Mouse (Mus musculus): ENCODE data around the gene Naa30.
"Not testable (repeated sequence)": the region's sequence is repeated elsewhere in the genome, so short reads cannot be mapped to it uniquely, and the experiment has no call there.

Gene Naa30

DNA sequence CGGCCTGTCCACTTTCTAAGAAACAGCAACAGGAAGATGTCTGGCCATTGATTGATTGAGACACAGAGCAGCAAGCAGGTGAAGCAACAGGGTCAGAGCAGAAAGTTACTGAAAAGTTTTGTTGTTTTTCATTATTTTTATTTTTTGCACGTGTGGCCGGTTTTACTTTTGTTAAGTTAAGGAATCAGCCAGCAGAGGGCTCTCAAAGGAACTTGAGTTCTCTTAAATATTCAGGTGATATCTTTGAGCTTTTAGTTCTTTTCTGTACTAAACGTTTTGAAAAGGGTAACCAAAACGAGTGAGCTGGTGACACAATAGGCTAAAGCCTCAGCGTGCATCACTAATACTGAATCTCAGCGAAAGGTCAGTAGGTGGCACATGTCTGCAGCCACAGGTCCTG lies 46.7 kb downstream of the Naa30 start:
- H3K9me3 ChIP-seq (ENCODE audit: low read length) = no peaks in the 10 kb centered on the region
- TF ChIP-seq POU5F1 (IDR thresholded peaks at IDR 0.05; ENCODE audit: borderline replicate concordance, low read length) = no peak
- TF ChIP-seq CTCF (conservative IDR thresholded peaks at IDR 0.05; ENCODE audit: low read length) = no peak
- TF ChIP-seq NANOG (IDR thresholded peaks at IDR 0.05; ENCODE audit: borderline replicate concordance, low read length) = no peak
- H3K4me3 ChIP-seq (replicated peaks; ENCODE audit: low read length) = no peak overlapping the region
- H3K27me3 ChIP-seq (ENCODE audit: insufficient read depth, low read length) = no peaks in the 10 kb centered on the region
- no peaks in the 10 kb centered on the region for H3K4me1 ChIP-seq (replicated peaks; ENCODE audit: low read depth, low read length)
- H3K36me3 ChIP-seq (ENCODE audit: insufficient read depth, low read length) = no peaks in the 10 kb centered on the region

DNA sequence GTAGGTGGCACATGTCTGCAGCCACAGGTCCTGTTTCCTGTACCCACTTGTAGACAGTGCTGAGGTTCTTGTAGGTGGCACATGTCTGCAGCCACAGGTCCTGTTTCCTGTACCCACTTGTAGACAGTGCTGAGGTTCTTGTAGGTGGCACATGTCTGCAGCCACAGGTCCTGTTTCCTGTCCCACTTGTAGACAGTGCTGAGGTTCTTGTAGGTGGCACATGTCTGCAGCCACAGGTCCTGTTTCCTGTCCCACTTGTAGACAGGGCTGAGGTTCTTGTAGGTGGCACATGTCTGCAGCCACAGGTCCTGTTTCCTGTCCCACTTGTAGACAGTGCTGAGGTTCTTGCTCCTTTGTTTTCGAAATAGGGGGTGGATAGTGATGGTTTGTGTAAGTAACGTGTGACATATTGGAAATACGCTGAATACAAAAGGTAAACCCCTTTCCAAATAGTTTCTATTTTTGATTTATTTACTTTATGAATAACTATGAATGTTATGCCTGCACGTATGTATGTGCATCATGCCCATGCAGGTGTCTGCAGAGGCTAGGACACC lies 47.5 kb downstream of the Naa30 start:
- H3K9me3 ChIP-seq (ENCODE audit: low read length) = not testable (repeated sequence)

DNA sequence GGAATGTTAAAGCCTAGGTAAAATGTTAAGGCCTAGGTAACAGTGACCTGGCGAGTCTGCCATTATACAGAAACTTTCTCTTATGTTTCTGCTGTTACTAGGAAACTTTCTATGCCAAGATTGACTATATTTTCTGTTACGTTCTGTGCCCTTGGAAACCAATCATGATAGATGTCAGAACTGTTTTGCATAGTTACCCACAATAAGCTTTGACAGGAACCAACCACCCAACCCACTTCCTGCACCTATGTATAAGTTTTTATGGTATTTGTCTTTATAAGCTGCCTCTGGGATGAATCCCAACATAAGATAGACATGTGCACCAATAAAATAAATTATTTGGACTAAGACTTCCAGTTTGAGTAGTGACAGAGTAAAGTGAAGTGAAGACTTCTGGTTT lies 49.7 kb downstream of the Naa30 start:
- Histone ChIP-seq H3K4me3 (replicated peaks; ENCODE audit: low read length) (no peak overlapping the region), H3K9me3 (ENCODE audit: low read length) (no peaks in the 10 kb centered on the region), H3K4me1 (replicated peaks; ENCODE audit: low read depth, low read length) (no peaks in the 10 kb centered on the region), H3K27me3 (ENCODE audit: insufficient read depth, low read length) (no peaks in the 10 kb centered on the region), H3K36me3 (ENCODE audit: insufficient read depth, low read length) (no peaks in the 10 kb centered on the region)
- TF ChIP-seq CTCF (conservative IDR thresholded peaks at IDR 0.05; ENCODE audit: low read length) (no peak), POU5F1 (IDR thresholded peaks at IDR 0.05; ENCODE audit: borderline replicate concordance, low read length) (no peak), NANOG (IDR thresholded peaks at IDR 0.05; ENCODE audit: borderline replicate concordance, low read length) (no peak)

More for the DNA sequence above, 47.5 kb downstream of the Naa30 start:
- H3K36me3 ChIP-seq (ENCODE audit: insufficient read depth, low read length); H3K27me3 ChIP-seq (ENCODE audit: insufficient read depth, low read length); H3K4me1 ChIP-seq (replicated peaks; ENCODE audit: low read depth, low read length); H3K4me3 ChIP-seq (replicated peaks; ENCODE audit: low read length): not testable (repeated sequence)

DNA sequence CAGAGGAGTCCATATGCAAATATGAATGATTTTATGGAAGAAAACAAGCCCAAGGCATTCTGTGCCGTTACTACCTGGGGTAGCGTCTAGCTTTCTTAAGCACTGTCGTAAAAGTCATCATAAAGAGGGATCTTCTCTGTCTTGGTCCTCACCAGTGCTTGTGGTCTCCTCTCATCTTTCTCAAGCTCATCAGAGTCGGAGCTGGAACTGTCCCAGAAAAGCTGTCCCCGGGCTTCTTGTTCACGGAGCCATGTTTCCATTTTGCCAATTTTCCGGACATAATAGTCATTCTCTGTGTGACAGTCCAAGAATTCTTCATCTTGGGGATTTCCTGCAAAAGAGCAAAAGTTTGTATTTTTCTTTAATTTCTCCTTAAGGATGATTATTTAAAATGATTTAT lies 54.4 kb downstream of the Naa30 start:
- Histone ChIP-seq H3K9me3 (ENCODE audit: low read length) (no peaks in the 10 kb centered on the region), H3K27me3 (ENCODE audit: insufficient read depth, low read length) (no peaks in the 10 kb centered on the region), H3K4me1 (replicated peaks; ENCODE audit: low read depth, low read length) (no peaks in the 10 kb centered on the region), H3K4me3 (replicated peaks; ENCODE audit: low read length) (no peak overlapping the region), H3K36me3 (ENCODE audit: insufficient read depth, low read length) (no peaks in the 10 kb centered on the region)
- TF ChIP-seq NANOG (IDR thresholded peaks at IDR 0.05; ENCODE audit: borderline replicate concordance, low read length) = no peak
- TF ChIP-seq POU5F1 (IDR thresholded peaks at IDR 0.05; ENCODE audit: borderline replicate concordance, low read length) = no peak
- no peak for TF ChIP-seq CTCF (conservative IDR thresholded peaks at IDR 0.05; ENCODE audit: low read length)

DNA sequence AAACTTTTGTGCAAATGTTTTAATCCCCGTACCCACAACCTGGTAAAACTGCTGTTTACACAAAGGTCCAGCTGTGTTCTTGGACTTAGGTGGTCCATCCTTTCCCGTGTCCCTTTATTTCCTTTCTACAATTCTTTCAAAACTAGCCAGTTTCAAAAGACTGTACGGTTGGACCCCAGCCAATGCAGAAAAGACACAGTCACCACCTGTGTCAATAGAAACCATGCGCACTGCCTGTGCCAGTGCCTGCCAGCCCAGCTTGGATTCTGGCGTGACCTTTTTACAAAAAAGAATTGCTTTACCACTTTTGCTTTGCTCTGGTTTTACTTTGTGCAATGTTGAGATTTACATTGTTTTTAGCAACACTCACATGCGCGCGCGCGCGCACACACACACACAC lies 55.0 kb downstream of the Naa30 start:
- Histone ChIP-seq H3K9me3 (ENCODE audit: low read length) (no peaks in the 10 kb centered on the region), H3K4me3 (replicated peaks; ENCODE audit: low read length) (no peak overlapping the region), H3K4me1 (replicated peaks; ENCODE audit: low read depth, low read length) (no peaks in the 10 kb centered on the region), H3K27me3 (ENCODE audit: insufficient read depth, low read length) (no peaks in the 10 kb centered on the region), H3K36me3 (ENCODE audit: insufficient read depth, low read length) (no peaks in the 10 kb centered on the region)
- no peak for TF ChIP-seq NANOG (IDR thresholded peaks at IDR 0.05; ENCODE audit: borderline replicate concordance, low read length)
- TF ChIP-seq POU5F1 (IDR thresholded peaks at IDR 0.05; ENCODE audit: borderline replicate concordance, low read length) = no peak
- no peak for TF ChIP-seq CTCF (conservative IDR thresholded peaks at IDR 0.05; ENCODE audit: low read length)

DNA sequence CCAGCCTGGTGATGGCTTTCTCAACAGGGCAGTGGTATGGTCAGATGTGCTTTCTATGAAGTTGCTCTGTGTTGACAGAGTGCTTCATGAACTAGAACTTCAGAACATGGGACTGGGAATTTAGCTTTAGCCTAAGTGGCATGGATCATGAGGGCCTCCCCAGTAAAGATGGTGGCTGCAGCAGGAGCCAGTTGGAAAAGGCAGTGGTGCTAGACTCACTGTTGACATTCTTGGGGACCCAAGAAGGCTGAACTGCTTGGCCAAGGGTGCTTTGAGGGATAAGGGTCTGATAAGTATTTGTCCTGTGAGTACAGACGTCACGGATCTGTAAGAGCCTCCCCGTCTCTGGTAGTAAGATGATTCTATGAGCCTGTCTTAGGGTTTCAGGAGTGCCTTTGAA lies 59.8 kb downstream of the Naa30 start:
- Histone ChIP-seq H3K9me3 (ENCODE audit: low read length) (no peaks in the 10 kb centered on the region), H3K27me3 (ENCODE audit: insufficient read depth, low read length) (no peaks in the 10 kb centered on the region), H3K4me1 (replicated peaks; ENCODE audit: low read depth, low read length) (peaks cover 12% of the 10 kb centered on the region), H3K36me3 (ENCODE audit: insufficient read depth, low read length) (no peaks in the 10 kb centered on the region), H3K4me3 (replicated peaks; ENCODE audit: low read length) (no peak overlapping the region)
- no peak for TF ChIP-seq CTCF (conservative IDR thresholded peaks at IDR 0.05; ENCODE audit: low read length)
- TF ChIP-seq NANOG (IDR thresholded peaks at IDR 0.05; ENCODE audit: borderline replicate concordance, low read length) = no peak
- TF ChIP-seq POU5F1 (IDR thresholded peaks at IDR 0.05; ENCODE audit: borderline replicate concordance, low read length) = no peak

DNA sequence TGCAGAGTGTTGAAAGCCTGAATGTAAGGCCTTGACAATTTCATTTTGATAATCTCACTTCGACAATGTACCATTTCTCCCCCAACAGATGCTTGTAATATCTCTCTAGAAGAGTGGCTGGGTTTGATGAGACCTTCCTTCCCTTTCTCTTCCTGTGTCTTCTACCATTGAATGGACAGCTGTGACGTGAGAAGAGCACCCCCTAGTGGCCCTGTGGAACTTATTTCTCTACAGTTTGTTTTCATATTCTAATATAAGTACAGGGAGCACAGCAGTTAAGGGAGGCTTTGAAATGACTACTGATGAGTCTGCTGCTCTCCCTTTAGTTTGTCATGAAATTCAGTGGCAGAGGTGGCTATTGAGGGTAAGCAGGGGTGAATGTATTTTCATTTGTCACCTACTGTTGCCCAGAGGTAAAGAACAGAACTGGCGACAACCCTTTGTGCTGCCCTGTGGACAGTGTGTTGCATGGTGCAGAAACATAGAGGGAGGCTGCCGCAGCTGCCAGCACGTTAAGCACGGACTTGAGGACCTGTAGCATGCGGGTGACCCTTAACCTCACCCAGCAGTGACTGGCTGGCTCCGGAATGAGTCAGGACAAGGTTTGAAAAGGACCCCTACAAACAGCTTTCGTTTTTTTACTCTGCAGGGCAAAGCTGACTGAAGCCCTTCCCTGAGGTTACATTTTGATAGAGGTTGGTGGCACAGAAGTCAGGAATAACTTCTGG lies 62.9 kb downstream of the Naa30 start:
- H3K27me3 ChIP-seq (ENCODE audit: insufficient read depth, low read length) = no peaks in the 10 kb centered on the region
- no peak overlapping the region for H3K4me3 ChIP-seq (replicated peaks; ENCODE audit: low read length)
- H3K9me3 ChIP-seq (ENCODE audit: low read length) = no peaks in the 10 kb centered on the region
- H3K4me1 ChIP-seq (replicated peaks; ENCODE audit: low read depth, low read length) = peaks cover 12% of the 10 kb centered on the region
- TF ChIP-seq CTCF (conservative IDR thresholded peaks at IDR 0.05; ENCODE audit: low read length) (peak; percentile 57), POU5F1 (IDR thresholded peaks at IDR 0.05; ENCODE audit: borderline replicate concordance, low read length) (no peak)
- no peaks in the 10 kb centered on the region for H3K36me3 ChIP-seq (ENCODE audit: insufficient read depth, low read length)

DNA sequence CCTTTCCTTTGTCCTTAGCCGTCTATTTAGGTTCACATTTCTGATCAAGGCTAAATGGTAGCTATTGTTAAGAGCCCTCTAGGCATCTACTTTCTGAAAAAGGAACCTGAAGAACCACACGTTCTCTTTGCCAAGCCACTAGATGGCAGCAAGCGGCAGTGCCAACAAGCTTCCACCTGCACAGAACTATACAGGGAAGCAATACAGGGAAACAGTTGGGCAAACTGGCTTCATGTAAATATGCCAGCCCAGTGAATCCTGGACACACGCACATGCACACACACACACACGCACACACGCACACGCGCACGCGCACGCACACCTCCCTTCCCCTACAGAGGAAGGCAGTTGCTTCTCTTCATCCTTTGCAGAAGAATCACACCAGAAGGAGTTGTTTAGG lies 66.2 kb downstream of the Naa30 start:
- Histone ChIP-seq H3K4me1 (replicated peaks; ENCODE audit: low read depth, low read length) (peaks cover 12% of the 10 kb centered on the region), H3K9me3 (ENCODE audit: low read length) (no peaks in the 10 kb centered on the region), H3K27me3 (ENCODE audit: insufficient read depth, low read length) (no peaks in the 10 kb centered on the region), H3K36me3 (ENCODE audit: insufficient read depth, low read length) (no peaks in the 10 kb centered on the region), H3K4me3 (replicated peaks; ENCODE audit: low read length) (no peak overlapping the region)
- TF ChIP-seq NANOG (IDR thresholded peaks at IDR 0.05; ENCODE audit: borderline replicate concordance, low read length) (no peak), CTCF (conservative IDR thresholded peaks at IDR 0.05; ENCODE audit: low read length) (peak; percentile 59)

Measured in E14TG2a.4 (cell line).